In the genomic region with DNA sequence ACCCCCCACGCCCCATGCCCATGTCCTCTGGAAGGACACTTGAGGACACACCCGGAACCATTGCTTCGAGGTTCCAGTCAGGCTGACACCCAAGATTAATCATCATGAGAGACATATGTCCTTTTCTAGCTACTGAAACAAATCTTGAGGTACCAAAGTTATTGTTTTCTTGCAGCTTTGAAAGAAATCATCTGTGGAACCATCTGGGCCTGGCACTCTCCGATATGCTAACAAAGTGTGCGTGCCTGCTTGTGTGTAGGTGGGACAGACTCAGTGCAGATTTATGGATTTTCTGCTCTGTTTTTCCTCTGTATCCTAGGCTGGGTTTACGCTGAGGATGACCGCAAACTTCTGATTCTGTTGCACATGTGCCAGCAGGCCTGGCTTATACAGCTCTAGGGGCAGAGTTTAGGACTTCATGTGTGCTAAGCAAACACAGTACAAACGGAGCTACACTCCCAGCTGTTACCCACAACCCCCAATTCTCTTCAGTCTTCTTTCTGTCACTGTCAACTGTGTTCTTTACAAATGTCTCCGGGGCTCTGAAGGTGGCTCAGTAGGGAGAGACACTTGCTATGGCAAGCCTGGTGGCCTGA, we compare ENCODE assay signal across 17 mouse cellular contexts. TPM values are rescaled to one million over a fixed set of nuclear protein-coding genes. Genes with fewer than 3 reads are reported as not detected.
DNase-seq lines count a peak whose midpoint lies in the region; ATAC-seq and TF ChIP-seq lines count a peak whose summit lies in the region.
"Had no signal": no experiment of that assay in that cellular context is flagged by ENCODE, and none has a peak within 500 bp of the region (broad histone marks: within the 10 kb centered on the region; RNA-seq: fewer than 3 reads in every experiment).

No protein-coding gene starts in this region.

- H3K36me3 ChIP-seq in stomach, embryonic 14.5 days (ENCODE audit: control insufficient read depth, insufficient read depth, low read length), result no peaks in the 10 kb centered on the region
- no peaks in the 10 kb centered on the region for H3K36me3 ChIP-seq in stomach, postnatal 0 days (ENCODE audit: control insufficient read depth, insufficient read depth, low read length)
- H3K36me3 ChIP-seq: heart, embryonic 15.5 days; hindbrain, embryonic 12.5 days; limb, embryonic 13.5 days; lung, embryonic 15.5 days; neural tube, embryonic 12.5 days had no signal

- no peak overlapping the region for H3K27ac ChIP-seq in stomach, embryonic 14.5 days (ENCODE audit: low read length)
- H3K27ac ChIP-seq in stomach, postnatal 0 days (replicated peaks), result no peak overlapping the region
- no peak overlapping the region for H3K27ac ChIP-seq in layer of hippocampus, adult 2 months
- H3K27ac ChIP-seq: embryonic facial prominence, embryonic 10.5 days; heart, embryonic 15.5 days; hindbrain, embryonic 12.5 days; limb, embryonic 13.5 days; lung, embryonic 15.5 days; neural tube, embryonic 12.5 days had no signal

- H3K9ac ChIP-seq in stomach, embryonic 14.5 days (replicated peaks; ENCODE audit: low read depth, low read length), result no peak overlapping the region
- H3K9ac ChIP-seq in stomach, postnatal 0 days (ENCODE audit: low read length), result no peak overlapping the region
- H3K9ac ChIP-seq: heart, embryonic 15.5 days; hindbrain, embryonic 12.5 days; limb, embryonic 13.5 days; lung, embryonic 15.5 days; neural tube, embryonic 12.5 days had no signal

- intact Hi-C loops in left cerebral cortex, postnatal 14 days (cut with DNase I), result loop anchor here (10.0 kb wide), 1 partner anchor 106 kb away; no protein-coding TSS in a partner anchor
- intact Hi-C loops in heart, postnatal 25 days (cut with DNase I), result no loop called here

- H3K9me3 ChIP-seq in stomach, embryonic 14.5 days (ENCODE audit: control insufficient read depth, low read depth, low read length), result no peaks in the 10 kb centered on the region
- no peaks in the 10 kb centered on the region for H3K9me3 ChIP-seq in stomach, postnatal 0 days (ENCODE audit: control insufficient read depth, low read length)
- H3K9me3 ChIP-seq: heart, embryonic 15.5 days; lung, embryonic 15.5 days; neural tube, embryonic 12.5 days had no signal

- H3K4me3 ChIP-seq in stomach, embryonic 14.5 days (ENCODE audit: low read depth, low read length), result no peak overlapping the region
- no peak overlapping the region for H3K4me3 ChIP-seq in stomach, postnatal 0 days (ENCODE audit: low read depth, low read length)
- no peak overlapping the region for H3K4me3 ChIP-seq in layer of hippocampus, adult 2 months
- H3K4me3 ChIP-seq: embryonic facial prominence, embryonic 10.5 days; heart, embryonic 15.5 days; hindbrain, embryonic 12.5 days; limb, embryonic 13.5 days; lung, embryonic 15.5 days; neural tube, embryonic 12.5 days had no signal

- TF ChIP-seq CTCF in stomach, postnatal 0 days (IDR thresholded peaks at IDR 0.05; ENCODE audit: low read depth), result no peak
- no peak for TF ChIP-seq CTCF in layer of hippocampus, adult 2 months (conservative IDR thresholded peaks at IDR 0.05)

- 63% methylated on average over 9 of the region's 9 CpGs for WGBS in stomach, embryonic 14.5 days
- WGBS in stomach, postnatal 0 days, result 62% methylated on average over 9 of the region's 9 CpGs

- DNase-seq in stomach, postnatal 0 days (ENCODE audit: low spot score), result no peak
- peak; percentile 75 to 88 for DNase-seq in layer of hippocampus, adult 2 months (ENCODE audit: low spot score in 2 of 2)
- peak; percentile 73 to 80 for DNase-seq in left cerebral cortex, postnatal 14 days (ENCODE audit: low spot score in 2 of 2)
- DNase-seq in thymus, postnatal 10 days (ENCODE audit: low spot score in 2 of 2), result no peak
- DNase-seq in cerebellum, adult 8-10 months, result no peak
- DNase-seq in heart, postnatal 25 days (ENCODE audit: low spot score), result no peak
- DNase-seq: cerebellum, postnatal 25 days; kidney, postnatal 10 days had no signal

- H3K27me3 ChIP-seq in stomach, embryonic 14.5 days (ENCODE audit: control insufficient read depth, insufficient read depth, low read length), result no peaks in the 10 kb centered on the region
- H3K27me3 ChIP-seq in stomach, postnatal 0 days (ENCODE audit: control insufficient read depth, insufficient read depth, low read length), result no peaks in the 10 kb centered on the region
- H3K27me3 ChIP-seq: heart, embryonic 15.5 days; hindbrain, embryonic 12.5 days; limb, embryonic 13.5 days; lung, embryonic 15.5 days; neural tube, embryonic 12.5 days had no signal

- H3K4me1 ChIP-seq in stomach, embryonic 14.5 days (ENCODE audit: control insufficient read depth, insufficient read depth, low read length), result no peaks in the 10 kb centered on the region
- no peaks in the 10 kb centered on the region for H3K4me1 ChIP-seq in stomach, postnatal 0 days (replicated peaks; ENCODE audit: control insufficient read depth, insufficient read depth)
- H3K4me1 ChIP-seq: heart, embryonic 15.5 days; hindbrain, embryonic 12.5 days; neural tube, embryonic 12.5 days had no signal

- ATAC-seq in stomach, embryonic 14.5 days (ENCODE audit: insufficient number of reproducible peaks, insufficient read depth, low FRiP score, low read depth), result peak; percentile 33; the same call in 1 of the 2 replicates
- ATAC-seq in stomach, postnatal 0 days (ENCODE audit: low FRiP score, low TSS enrichment), result no peak
- ATAC-seq: activated CD4-positive, CD25-positive, alpha-beta regulatory T cell, adult 4 months; intestine, embryonic 16.5 days had no signal

- no peak overlapping the region for H3K4me2 ChIP-seq in stomach, embryonic 14.5 days (replicated peaks; ENCODE audit: low read depth, low read length)
- no peak overlapping the region for H3K4me2 ChIP-seq in stomach, postnatal 0 days (replicated peaks; ENCODE audit: low read depth)
- H3K4me2 ChIP-seq: heart, embryonic 15.5 days; hindbrain, embryonic 12.5 days; limb, embryonic 13.5 days; lung, embryonic 15.5 days; neural tube, embryonic 12.5 days had no signal

- no peak for TF ChIP-seq EP300 in stomach, postnatal 0 days (optimal IDR thresholded peaks at IDR 0.05)

RNA-seq across cellular contexts. Expression of gene Tmsb10, which starts 9.3 kb away (rescaled TPM):
- 2,356 and 2,370 TPM in 2 replicates for polyA plus RNA-seq in stomach, embryonic 14.5 days (2014; fragmentation: Nextera tagmentation; extraction: Ambion mirVana)
- 1,323 and 1,685 TPM in 2 replicates for polyA plus RNA-seq in stomach, postnatal 0 days (2015; fragmentation: Nextera tagmentation; extraction: Ambion mirVana)
- total RNA-seq in layer of hippocampus, adult 2 months (2021), result 100 to 1,000 TPM; 318 to 329 TPM
- total RNA-seq in left cerebral cortex, postnatal 14 days (2021), result 100 to 1,000 TPM; 833 to 928 TPM
- total RNA-seq in heart, postnatal 25 days (2021), result 100 to 1,000 TPM; 126 to 128 TPM

RNA-seq across cellular contexts. Expression of gene Kcmf1, which starts 49.5 kb away (rescaled TPM):
- 38.4 and 40.1 TPM in 2 replicates for polyA plus RNA-seq in stomach, embryonic 14.5 days (2014; fragmentation: Nextera tagmentation; extraction: Ambion mirVana)
- 48.9 and 49.5 TPM in 2 replicates for polyA plus RNA-seq in stomach, postnatal 0 days (2015; fragmentation: Nextera tagmentation; extraction: Ambion mirVana)
- 10 to 100 TPM; 57.8 to 64.1 TPM for total RNA-seq in layer of hippocampus, adult 2 months (2021)
- total RNA-seq in left cerebral cortex, postnatal 14 days (2021), result 10 to 100 TPM; 62.3 to 62.5 TPM
- total RNA-seq in heart, postnatal 25 days (2021), result 100 to 1,000 TPM in 1 of 2 experiments, 10 to 100 TPM in 1; 97.7 to 101 TPM

Comparison
In these comparisons a context has a peak if more than half of its experiments do, and no peak if none do; other contexts are left out.
1. DNase-seq: peak in layer of hippocampus, adult 2 months (2 of 2) and left cerebral cortex, postnatal 14 days (2 of 2); none in stomach, postnatal 0 days (single experiment), thymus, postnatal 10 days (0 of 2), cerebellum, adult 8-10 months (single experiment) and heart, postnatal 25 days (single experiment).